Mouse (Mus musculus) liver, postnatal 0 days (tissue): ENCODE results near the gene Itpr2.

Experiments
- CTCF ChIP-seq: sonication (generic); IDR thresholded peaks from 2 replicates; pipeline ENCODE4 v1.5.1; 2016; ENCODE audit warnings: antibody characterized with exemption, low read depth
- EP300 ChIP-seq: IDR thresholded peaks from 2 replicates; pipeline ENCODE4 v1.6.1; 2016; ENCODE audit warnings: antibody characterized with exemption, low read depth, mild to moderate bottlenecking

DNA sequence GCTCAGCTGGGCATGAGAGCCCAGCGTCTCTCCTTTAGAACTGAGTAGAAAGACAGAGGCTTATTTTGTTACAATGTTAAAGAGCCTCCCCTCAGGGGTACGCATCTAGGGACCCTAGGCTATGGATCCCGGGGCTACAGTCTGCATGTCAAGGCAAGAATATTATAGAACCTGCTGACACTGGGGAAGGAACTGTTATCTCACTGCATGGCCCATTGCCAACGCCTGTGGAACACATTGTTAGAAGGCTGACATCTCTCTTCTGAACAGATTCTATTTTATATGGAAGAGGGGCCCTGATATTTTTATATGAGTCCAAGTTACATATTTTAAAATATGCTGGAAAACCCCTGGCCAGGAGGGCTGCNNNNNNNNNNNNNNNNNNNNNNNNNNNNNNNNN lies 342.4 kb downstream of the Itpr2 start:
- TF ChIP-seq CTCF (no peak), EP300 (no peak)
